Mouse (Mus musculus) cortical plate, adult 2 months (tissue): ENCODE measurements around the gene Gm29776.

Source experiments
- CTCF ChIP-seq: fragments of 200-500 bp; IDR thresholded peaks from 2 replicates; pipeline ENCODE4 v1.5.1; 2011; ENCODE audit warnings: mild to moderate bottlenecking, control low read depth, low read length; ENCODE audit not compliant: insufficient read depth; ENCODE audit errors: extremely low read depth
- POLR2A ChIP-seq: fragments of 200-500 bp; IDR thresholded peaks from 2 replicates; pipeline ENCODE4 v1.6.1; 2011; ENCODE audit warnings: mild to moderate bottlenecking, low read length, control low read depth; ENCODE audit not compliant: insufficient read depth; ENCODE audit errors: extremely low read depth

GRCm38 (mm10) chr14:54652787-54653186, 45.8 kb downstream of the Gm29776 start:
- no peak for TF ChIP-seq POLR2A
- TF ChIP-seq CTCF, result no peak
